Mouse (Mus musculus) heart, embryonic 16.5 days (tissue): ENCODE data around the gene Bcap29. TPM values are rescaled to one million over a fixed set of nuclear protein-coding genes. Genes with fewer than 3 reads are reported as not detected.
A peak's percentile ranks its signal among the peaks of the same experiment; 100 is the strongest.

ENCODE experiments used
- ATAC-seq: fragments of 200-750 bp; cut with Nextera tagmentation; replicated peaks from 2 replicates; pipeline ENCODE4 v1.8.0; 2017; ENCODE audit warnings: moderate number of reproducible peaks; ENCODE audit not compliant: insufficient read depth, low FRiP score; ENCODE audit errors: extremely low read depth
- H3K27ac ChIP-seq: fragments of 300-500 bp; sonication (generic); 2 replicates; pipeline ENCODE4 v1.5.1; 2014; ENCODE audit warnings: mild to moderate bottlenecking, low read length, control low read depth, moderate library complexity
- H3K27me3 ChIP-seq: fragments of 300-500 bp; sonication (generic); 2 replicates; pipeline ENCODE4 v1.6.1; 2014; ENCODE audit warnings: low read length, mixed read lengths; ENCODE audit not compliant: control insufficient read depth, insufficient read depth
- H3K36me3 ChIP-seq: fragments of 300-500 bp; sonication (generic); 2 replicates; pipeline ENCODE4 v1.6.1; 2014; ENCODE audit not compliant: control insufficient read depth, insufficient read depth
- H3K4me1 ChIP-seq: fragments of 300-500 bp; sonication (generic); 2 replicates; pipeline ENCODE4 v1.6.1; 2014; ENCODE audit warnings: low read length, mixed read lengths; ENCODE audit not compliant: control insufficient read depth, insufficient read depth
- H3K4me2 ChIP-seq: fragments of 300-500 bp; sonication (generic); 2 replicates; pipeline ENCODE4 v1.6.1; 2014; ENCODE audit warnings: low read depth, mild to moderate bottlenecking, control low read depth, low read length
- H3K4me3 ChIP-seq: fragments of 300-500 bp; sonication (generic); 2 replicates; pipeline ENCODE4 v1.5.1; 2014; ENCODE audit warnings: mild to moderate bottlenecking, control low read depth, low read length
- H3K9ac ChIP-seq: fragments of 300-500 bp; sonication (generic); 2 replicates; pipeline ENCODE4 v1.6.1; 2014; ENCODE audit warnings: low read length, control low read depth
- H3K9me3 ChIP-seq: fragments of 300-500 bp; sonication (generic); replicated peaks from 2 replicates; pipeline ENCODE4 v1.6.1; 2016; ENCODE audit warnings: low read length; ENCODE audit not compliant: control insufficient read depth
- WGBS: fragments of 180-500 bp; shearing (Covaris S2); extraction: QIAGEN DNeasy Blood & Tissue Kit; methylation state at CpG from one replicate; pipeline ENCODE4 v1.1.7; 2014; 5-methylcytosine and 5-hydroxymethylcytosine counted together
- polyA plus RNA-seq: library from polyadenylated mRNA; unstranded; fragments of >200 nt; fragmentation: Nextera tagmentation; extraction: Ambion mirVana; gene quantifications from 2 replicates; pipeline ENCODE4 v1.2.1, GENCODE M21; 2015

Bcap29 gene
- polyA plus RNA-seq, 1 experiment from 2014 or later: 50.0 TPM

DNA sequence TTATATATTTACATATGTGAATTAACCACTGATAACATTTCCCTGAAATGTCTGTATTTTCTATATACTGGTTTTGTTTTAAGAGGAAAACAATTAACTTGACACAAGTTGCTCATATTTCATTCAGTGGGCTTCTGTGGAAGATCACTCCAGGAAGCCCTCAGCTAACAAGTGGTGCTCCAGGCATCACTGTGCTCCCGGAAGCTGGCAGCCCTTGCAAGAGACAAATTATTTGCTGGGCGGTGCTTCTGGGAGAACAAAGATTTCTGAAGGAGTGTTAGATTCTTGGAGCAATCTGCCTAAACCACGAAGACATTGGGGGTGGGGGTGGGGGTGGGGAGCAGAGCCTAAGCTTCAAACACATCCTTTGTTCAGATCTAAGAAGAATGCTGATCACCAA, 42.4 kb downstream of the Bcap29 start:
- Histone ChIP-seq H3K4me3 (no peak overlapping the region), H3K9me3 (peaks cover 4% of the 10 kb centered on the region; the same call in 1 of the 2 replicates), H3K27me3 (no peaks in the 10 kb centered on the region), H3K4me1 (peaks cover 6% of the 10 kb centered on the region), H3K36me3 (peaks cover 6% of the 10 kb centered on the region; the same call in 1 of the 2 replicates), H3K4me2 (no peak overlapping the region), H3K9ac (no peak overlapping the region), H3K27ac (no peak overlapping the region)
- no peak for ATAC-seq
- WGBS: 35% methylated on average over 3 of the region's 3 CpGs

DNA sequence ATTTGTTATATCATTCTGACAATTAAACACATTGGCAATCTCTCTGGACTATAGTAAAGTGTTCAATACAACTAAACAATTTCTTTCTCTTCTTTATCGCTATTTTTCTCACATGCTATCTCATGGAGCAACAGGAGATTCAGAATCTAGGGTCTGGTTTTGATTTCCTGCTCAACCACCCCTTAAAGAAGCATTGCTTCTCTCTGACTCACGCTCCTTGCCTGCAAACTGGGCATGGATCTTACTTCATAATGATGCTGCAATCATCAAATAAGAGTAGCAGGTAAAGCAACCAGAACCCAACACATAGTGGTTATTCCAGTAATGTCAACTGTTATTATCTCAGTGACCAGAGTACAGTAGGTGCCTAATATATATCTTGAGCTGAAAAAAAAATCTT, 50.7 kb downstream of the Bcap29 start:
- H3K27ac ChIP-seq: no peak overlapping the region
- peaks cover 3% of the 10 kb centered on the region; the same call in 1 of the 2 replicates for H3K9me3 ChIP-seq
- no peaks in the 10 kb centered on the region for H3K27me3 ChIP-seq
- no peak for ATAC-seq
- H3K36me3 ChIP-seq: no peaks in the 10 kb centered on the region
- no peaks in the 10 kb centered on the region for H3K4me1 ChIP-seq
- WGBS: 78% methylated on average over 2 of the region's 2 CpGs
- no peak overlapping the region for H3K4me2 ChIP-seq
- H3K4me3 ChIP-seq: no peak overlapping the region
- no peak overlapping the region for H3K9ac ChIP-seq

GRCm38 (mm10) chr12:31582081-31582480, 52.4 kb downstream of the Bcap29 start:
- H3K4me2 ChIP-seq: no peak overlapping the region
- no peak overlapping the region for H3K4me3 ChIP-seq
- H3K4me1 ChIP-seq: no peaks in the 10 kb centered on the region
- H3K9me3 ChIP-seq: no peaks in the 10 kb centered on the region
- no peak overlapping the region for H3K9ac ChIP-seq
- no peaks in the 10 kb centered on the region for H3K36me3 ChIP-seq
- H3K27me3 ChIP-seq: no peaks in the 10 kb centered on the region
- H3K27ac ChIP-seq: no peak overlapping the region
- WGBS: 83% methylated on average over 5 of the region's 5 CpGs
- no peak for ATAC-seq

GRCm38 (mm10) chr12:31581319-31581810, 53.1 kb downstream of the Bcap29 start:
- no peak overlapping the region for H3K4me3 ChIP-seq
- 60% methylated on average over 7 of the region's 7 CpGs for WGBS
- no peak overlapping the region for H3K27ac ChIP-seq
- H3K4me2 ChIP-seq: no peak overlapping the region
- H3K27me3 ChIP-seq: no peaks in the 10 kb centered on the region
- H3K9ac ChIP-seq: no peak overlapping the region
- H3K36me3 ChIP-seq: no peaks in the 10 kb centered on the region
- H3K4me1 ChIP-seq: no peaks in the 10 kb centered on the region
- ATAC-seq: no peak
- no peaks in the 10 kb centered on the region for H3K9me3 ChIP-seq

GRCm38 (mm10) chr12:31580634-31581318, 53.7 kb downstream of the Bcap29 start:
- no peaks in the 10 kb centered on the region for H3K4me1 ChIP-seq
- 69% methylated on average over 5 of the region's 5 CpGs for WGBS
- H3K36me3 ChIP-seq: no peaks in the 10 kb centered on the region
- H3K9me3 ChIP-seq: no peaks in the 10 kb centered on the region
- H3K27me3 ChIP-seq: no peaks in the 10 kb centered on the region
- H3K4me3 ChIP-seq: no peak overlapping the region
- H3K9ac ChIP-seq: no peak overlapping the region
- H3K27ac ChIP-seq: no peak overlapping the region
- no peak overlapping the region for H3K4me2 ChIP-seq
- no peak; the same call in 1 of the 2 replicates for ATAC-seq

DNA sequence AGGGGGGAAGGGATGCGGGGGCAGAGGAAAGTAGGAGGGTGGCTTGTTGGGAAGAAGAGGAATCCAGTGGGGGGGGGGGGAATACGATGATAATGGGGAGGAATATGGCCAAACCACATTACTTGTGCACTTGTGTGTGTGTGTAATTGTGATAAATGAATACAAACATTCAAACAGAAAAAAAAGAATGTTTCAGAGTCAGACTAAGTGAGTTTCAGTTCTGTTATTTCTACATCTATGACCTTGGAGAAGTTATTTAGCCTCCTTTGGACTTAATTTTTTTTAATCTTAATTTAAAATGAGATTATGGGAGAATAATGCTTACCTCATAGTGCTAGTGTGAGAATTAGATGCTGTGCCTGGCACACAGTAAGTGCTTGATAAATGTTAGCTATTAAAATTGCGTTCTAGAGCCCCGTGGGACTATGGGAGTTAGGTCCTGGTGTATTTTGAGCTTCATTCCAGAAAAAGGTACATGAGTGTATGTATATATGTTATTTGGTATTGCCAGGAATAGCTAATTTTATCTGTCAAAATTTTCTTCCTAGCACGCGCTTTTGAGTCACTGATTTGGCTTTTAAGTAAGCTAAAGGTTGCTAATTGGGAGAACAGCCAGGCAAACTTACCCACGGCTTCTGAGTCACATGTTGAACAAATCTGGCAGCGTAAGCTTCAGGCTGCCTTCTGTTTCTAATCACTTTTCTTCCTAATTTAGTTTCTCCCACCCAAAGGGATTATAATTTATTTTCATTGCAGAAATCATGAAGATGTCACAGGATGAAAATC, 55.6 kb downstream of the Bcap29 start:
- Histone ChIP-seq H3K36me3 (no peaks in the 10 kb centered on the region), H3K4me1 (no peaks in the 10 kb centered on the region), H3K9me3 (no peaks in the 10 kb centered on the region), H3K9ac (no peak overlapping the region), H3K27me3 (no peaks in the 10 kb centered on the region), H3K4me2 (no peak overlapping the region), H3K4me3 (no peak overlapping the region), H3K27ac (no peak overlapping the region)
- no peak for ATAC-seq
- WGBS: 76% methylated on average over 8 of the region's 8 CpGs

DNA sequence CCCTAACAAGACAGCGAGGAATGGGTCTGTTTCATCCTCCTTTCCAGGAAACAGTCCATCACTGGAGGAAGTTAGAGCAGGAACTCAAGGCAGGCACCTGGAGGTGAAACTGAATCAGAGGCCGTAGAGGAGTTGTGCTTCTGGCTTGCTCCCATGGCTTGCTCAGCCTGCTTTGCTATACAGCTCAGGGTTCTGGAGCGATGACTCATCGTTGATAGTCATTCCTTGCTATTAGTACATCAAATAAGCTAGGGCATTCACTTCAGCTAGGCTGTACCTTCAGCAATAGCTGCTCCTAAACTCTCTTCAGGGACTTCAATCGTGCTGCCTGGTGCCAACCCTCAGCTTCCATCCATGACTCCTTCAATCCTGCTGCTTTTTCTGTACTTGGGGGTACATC, 60.0 kb downstream of the Bcap29 start:
- H3K27me3 ChIP-seq: no peaks in the 10 kb centered on the region
- 87% methylated on average over 5 of the region's 5 CpGs for WGBS
- no peak overlapping the region for H3K4me3 ChIP-seq
- ATAC-seq: no peak
- no peaks in the 10 kb centered on the region for H3K9me3 ChIP-seq
- no peaks in the 10 kb centered on the region for H3K36me3 ChIP-seq
- H3K9ac ChIP-seq: no peak overlapping the region
- no peak overlapping the region for H3K4me2 ChIP-seq
- H3K27ac ChIP-seq: no peak overlapping the region
- H3K4me1 ChIP-seq: no peaks in the 10 kb centered on the region

DNA sequence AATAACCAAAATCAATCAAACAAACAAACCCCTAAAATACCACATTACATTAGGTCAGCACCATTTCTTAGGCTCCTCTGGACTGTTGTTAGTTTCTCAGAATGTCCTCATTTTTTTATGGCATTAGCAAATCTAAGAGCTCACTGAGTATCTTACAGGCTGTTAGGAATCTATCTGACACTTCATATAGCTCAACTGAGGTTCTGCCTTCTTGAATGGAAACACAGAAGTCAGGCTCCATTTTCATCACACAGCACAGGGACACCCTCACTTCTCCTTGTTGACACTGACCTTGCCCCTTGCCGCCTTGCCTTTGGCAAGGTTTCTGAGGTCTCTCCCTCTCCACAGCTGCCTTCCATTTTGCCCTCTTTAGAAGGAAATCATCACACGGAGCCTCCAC, 64.7 kb downstream of the Bcap29 start:
- Histone ChIP-seq H3K9me3 (no peaks in the 10 kb centered on the region), H3K4me1 (peaks cover 8% of the 10 kb centered on the region), H3K4me2 (no peak overlapping the region), H3K36me3 (no peaks in the 10 kb centered on the region), H3K27ac (no peak overlapping the region), H3K9ac (no peak overlapping the region), H3K27me3 (no peaks in the 10 kb centered on the region), H3K4me3 (no peak overlapping the region)
- ATAC-seq: no peak
- 27% methylated on average over 2 of the region's 2 CpGs for WGBS

- no peaks in the 10 kb centered on the region for H3K9me3 ChIP-seq
- ATAC-seq: peak; percentile 81
These were observed 65.8 kb downstream of the Bcap29 start for GRCm38 (mm10) chr12:31568661-31569060.

More at GRCm38 (mm10) chr12:31568661-31569060, 65.8 kb downstream of the Bcap29 start:
- Histone ChIP-seq H3K27ac (peak overlapping the region; percentile 80), H3K27me3 (no peaks in the 10 kb centered on the region), H3K4me2 (no peak overlapping the region), H3K4me3 (no peak overlapping the region), H3K9ac (no peak overlapping the region), H3K4me1 (peaks cover 8% of the 10 kb centered on the region), H3K36me3 (no peaks in the 10 kb centered on the region)
